Mouse (Mus musculus): Measurements from ENCODE around the gene Banp. TPM values are rescaled to one million over a fixed set of nuclear protein-coding genes. Genes with fewer than 3 reads are reported as not detected.

Banp gene
- polyA plus RNA-seq, 1 experiment from 2014 or later = 9.4 TPM

GRCm38 (mm10) chr8:122037279-122037678 lies 87.7 kb downstream of the Banp start:
- WGBS = 66% methylated on average over 7 of the region's 7 CpGs
- no peak for ATAC-seq
- no peak overlapping the region for H3K27ac ChIP-seq (ENCODE audit: low read depth, low read length)
- no peak overlapping the region for H3K4me2 ChIP-seq (replicated peaks; ENCODE audit: low read depth)
- H3K4me1 ChIP-seq (replicated peaks; ENCODE audit: control insufficient read depth, insufficient read depth, low read length) = no peaks in the 10 kb centered on the region
- no peak overlapping the region for H3K4me3 ChIP-seq (ENCODE audit: low read depth, low read length)
- no peaks in the 10 kb centered on the region for H3K36me3 ChIP-seq (ENCODE audit: control insufficient read depth, insufficient read depth)
- no peak for TF ChIP-seq CTCF (IDR thresholded peaks at IDR 0.05; ENCODE audit: low read depth)
- H3K9ac ChIP-seq (ENCODE audit: low read depth, low read length) = no peak overlapping the region
- no peaks in the 10 kb centered on the region for H3K9me3 ChIP-seq (ENCODE audit: control insufficient read depth)
- 0 out of 2 replicates have a peak, but pooled peaks cover 2% of the 10 kb centered on the region for H3K27me3 ChIP-seq (replicated peaks; ENCODE audit: control insufficient read depth, insufficient read depth, low read length)

DNA sequence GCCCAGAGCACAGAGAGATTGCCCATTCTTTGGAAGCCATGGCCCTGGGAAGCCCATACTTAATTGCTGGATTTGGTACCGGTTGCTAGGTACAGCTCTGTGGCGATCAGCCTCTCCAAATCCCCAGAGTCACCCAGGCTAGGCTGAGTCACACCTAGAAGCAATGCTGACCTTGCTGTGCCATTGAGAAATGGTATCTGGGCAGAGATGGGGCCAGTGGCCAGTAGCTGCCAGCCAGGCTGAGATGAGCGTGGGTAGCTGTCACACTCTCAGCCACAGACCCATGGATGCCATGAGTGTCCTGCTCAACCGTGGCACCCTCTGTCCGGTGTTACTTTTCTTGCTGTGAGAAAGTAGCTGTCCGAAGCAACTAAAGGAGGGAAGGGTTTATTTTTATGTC lies 88.5 kb downstream of the Banp start:
- H3K4me1 ChIP-seq (replicated peaks; ENCODE audit: control insufficient read depth, insufficient read depth, low read length) = no peaks in the 10 kb centered on the region
- WGBS = 89% methylated on average over 6 of the region's 6 CpGs
- H3K9me3 ChIP-seq (ENCODE audit: control insufficient read depth) = no peaks in the 10 kb centered on the region
- H3K36me3 ChIP-seq (ENCODE audit: control insufficient read depth, insufficient read depth) = no peaks in the 10 kb centered on the region
- no peak overlapping the region for H3K9ac ChIP-seq (ENCODE audit: low read depth, low read length)
- no peak for TF ChIP-seq CTCF (IDR thresholded peaks at IDR 0.05; ENCODE audit: low read depth)
- H3K4me2 ChIP-seq (replicated peaks; ENCODE audit: low read depth) = no peak overlapping the region
- ATAC-seq = no peak
- no peak overlapping the region for H3K27ac ChIP-seq (ENCODE audit: low read depth, low read length)
- no peak overlapping the region for H3K4me3 ChIP-seq (ENCODE audit: low read depth, low read length)
- H3K27me3 ChIP-seq (replicated peaks; ENCODE audit: control insufficient read depth, insufficient read depth, low read length) = 0 out of 2 replicates have a peak, but pooled peaks cover 4% of the 10 kb centered on the region

- H3K36me3 ChIP-seq (ENCODE audit: control insufficient read depth, insufficient read depth) = no peaks in the 10 kb centered on the region
- no peaks in the 10 kb centered on the region for H3K4me1 ChIP-seq (replicated peaks; ENCODE audit: control insufficient read depth, insufficient read depth, low read length)
- no peak for ATAC-seq
- no peak overlapping the region for H3K9ac ChIP-seq (ENCODE audit: low read depth, low read length)
- WGBS = 73% methylated on average over 4 of the region's 4 CpGs
- 0 out of 2 replicates have a peak, but pooled peaks cover 4% of the 10 kb centered on the region for H3K27me3 ChIP-seq (replicated peaks; ENCODE audit: control insufficient read depth, insufficient read depth, low read length)
- no peak for TF ChIP-seq CTCF (IDR thresholded peaks at IDR 0.05; ENCODE audit: low read depth)
- no peak overlapping the region for H3K4me3 ChIP-seq (ENCODE audit: low read depth, low read length)
- no peak overlapping the region for H3K4me2 ChIP-seq (replicated peaks; ENCODE audit: low read depth)
- H3K9me3 ChIP-seq (ENCODE audit: control insufficient read depth) = no peaks in the 10 kb centered on the region
- no peak overlapping the region for H3K27ac ChIP-seq (ENCODE audit: low read depth, low read length)
Measured at GRCm38 (mm10) chr8:122039452-122039851, 89.9 kb downstream of the Banp start.

- Histone ChIP-seq H3K27me3 (replicated peaks; ENCODE audit: control insufficient read depth, insufficient read depth, low read length) (0 out of 2 replicates have a peak, but pooled peaks cover 1% of the 10 kb centered on the region), H3K9ac (ENCODE audit: low read depth, low read length) (no peak overlapping the region), H3K36me3 (ENCODE audit: control insufficient read depth, insufficient read depth) (no peaks in the 10 kb centered on the region), H3K27ac (ENCODE audit: low read depth, low read length) (no peak overlapping the region), H3K4me2 (replicated peaks; ENCODE audit: low read depth) (no peak overlapping the region), H3K4me1 (replicated peaks; ENCODE audit: control insufficient read depth, insufficient read depth, low read length) (no peaks in the 10 kb centered on the region), H3K4me3 (ENCODE audit: low read depth, low read length) (no peak overlapping the region), H3K9me3 (ENCODE audit: control insufficient read depth) (no peaks in the 10 kb centered on the region)
- peak; percentile 56 for TF ChIP-seq CTCF (IDR thresholded peaks at IDR 0.05; ENCODE audit: low read depth)
- ATAC-seq = no peak
- 61% methylated on average over 15 of the region's 15 CpGs for WGBS
Measured at GRCm38 (mm10) chr8:122047206-122047870, 97.8 kb downstream of the Banp start.

- TF ChIP-seq CTCF (IDR thresholded peaks at IDR 0.05; ENCODE audit: low read depth) = no peak
- Histone ChIP-seq H3K27me3 (replicated peaks; ENCODE audit: control insufficient read depth, insufficient read depth, low read length) (no peaks in the 10 kb centered on the region), H3K4me1 (replicated peaks; ENCODE audit: control insufficient read depth, insufficient read depth, low read length) (no peaks in the 10 kb centered on the region), H3K9ac (ENCODE audit: low read depth, low read length) (no peak overlapping the region), H3K27ac (ENCODE audit: low read depth, low read length) (no peak overlapping the region), H3K36me3 (ENCODE audit: control insufficient read depth, insufficient read depth) (no peaks in the 10 kb centered on the region), H3K9me3 (ENCODE audit: control insufficient read depth) (no peaks in the 10 kb centered on the region), H3K4me2 (replicated peaks; ENCODE audit: low read depth) (no peak overlapping the region), H3K4me3 (ENCODE audit: low read depth, low read length) (no peak overlapping the region)
- WGBS = 97% methylated on average over 4 of the region's 4 CpGs
- ATAC-seq = no peak
Measured at GRCm38 (mm10) chr8:122049266-122049665, 99.7 kb downstream of the Banp start.

GRCm38 (mm10) chr8:122049923-122050322 lies 100.4 kb downstream of the Banp start:
- Histone ChIP-seq H3K4me2 (replicated peaks; ENCODE audit: low read depth) (no peak overlapping the region), H3K9ac (ENCODE audit: low read depth, low read length) (no peak overlapping the region), H3K36me3 (ENCODE audit: control insufficient read depth, insufficient read depth) (no peaks in the 10 kb centered on the region), H3K9me3 (ENCODE audit: control insufficient read depth) (no peaks in the 10 kb centered on the region), H3K27ac (ENCODE audit: low read depth, low read length) (no peak overlapping the region), H3K27me3 (replicated peaks; ENCODE audit: control insufficient read depth, insufficient read depth, low read length) (no peaks in the 10 kb centered on the region), H3K4me3 (ENCODE audit: low read depth, low read length) (no peak overlapping the region), H3K4me1 (replicated peaks; ENCODE audit: control insufficient read depth, insufficient read depth, low read length) (no peaks in the 10 kb centered on the region)
- ATAC-seq = no peak
- 78% methylated on average over 2 of the region's 2 CpGs for WGBS
- TF ChIP-seq CTCF (IDR thresholded peaks at IDR 0.05; ENCODE audit: low read depth) = no peak

All from intestine, postnatal 0 days (tissue).